Mouse (Mus musculus): Measurements from ENCODE around the gene Il11ra1. TPM values are rescaled to one million over a fixed set of nuclear protein-coding genes. Genes with fewer than 3 reads are reported as not detected.

Gene Il11ra1
- polyA plus RNA-seq, 1 experiment: 24.8 TPM

DNA sequence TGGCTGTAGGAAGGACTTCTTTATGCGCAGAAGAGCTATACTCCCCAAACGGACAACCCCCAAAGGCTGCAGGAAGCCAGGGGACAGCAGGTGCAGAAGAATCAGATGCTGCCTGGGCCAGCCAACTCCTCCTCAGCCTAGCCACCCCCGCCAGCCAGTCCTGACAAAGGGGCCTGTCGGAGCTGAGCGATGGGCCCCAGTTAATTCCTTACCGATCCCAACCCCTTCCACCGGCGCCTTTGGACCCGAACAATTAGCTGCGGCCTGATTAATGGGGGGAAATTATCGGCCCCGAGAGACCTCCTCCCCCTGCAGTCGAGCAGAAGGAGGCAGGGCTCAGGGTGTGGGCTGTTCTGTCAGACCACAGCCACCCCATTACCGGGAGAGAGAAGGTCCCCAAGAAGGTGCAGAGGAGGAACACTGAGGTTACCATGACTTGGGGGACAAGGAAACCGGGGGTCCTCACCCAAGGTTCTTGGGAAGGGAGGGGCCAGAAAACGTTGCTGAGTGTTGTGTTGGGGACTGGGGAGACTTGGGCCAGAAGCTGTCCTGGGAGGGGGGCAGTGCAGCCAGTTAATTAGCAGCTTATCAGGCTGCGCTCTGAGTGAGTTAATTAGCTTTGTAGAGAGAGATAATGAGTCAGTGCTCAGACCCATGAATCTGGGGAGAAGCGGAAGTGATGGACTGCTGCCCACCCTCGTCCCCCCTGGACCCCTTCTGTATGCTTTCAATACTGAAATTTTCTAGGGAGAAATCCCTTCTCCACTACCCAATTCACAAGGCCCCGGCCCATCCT is 27.2 kb downstream of the Il11ra1 start:
- Histone ChIP-seq H3K27me3 (ENCODE audit: control insufficient read depth, insufficient read depth, low read length) (peaks cover 60% of the 10 kb centered on the region), H3K4me1 (ENCODE audit: control insufficient read depth, insufficient read depth, insufficient read length, low read length) (peaks cover 10% of the 10 kb centered on the region), H3K4me3 (ENCODE audit: low read depth, low read length) (no peak overlapping the region), H3K27ac (ENCODE audit: insufficient read depth, low read depth, low read length) (no peak overlapping the region), H3K36me3 (ENCODE audit: control insufficient read depth, insufficient read depth, low read length) (no peaks in the 10 kb centered on the region)
- WGBS: 22% methylated on average over 20 of the region's 20 CpGs
- no peak for TF ChIP-seq POLR2A (IDR thresholded peaks at IDR 0.05; ENCODE audit: low read depth, low read length)

DNA sequence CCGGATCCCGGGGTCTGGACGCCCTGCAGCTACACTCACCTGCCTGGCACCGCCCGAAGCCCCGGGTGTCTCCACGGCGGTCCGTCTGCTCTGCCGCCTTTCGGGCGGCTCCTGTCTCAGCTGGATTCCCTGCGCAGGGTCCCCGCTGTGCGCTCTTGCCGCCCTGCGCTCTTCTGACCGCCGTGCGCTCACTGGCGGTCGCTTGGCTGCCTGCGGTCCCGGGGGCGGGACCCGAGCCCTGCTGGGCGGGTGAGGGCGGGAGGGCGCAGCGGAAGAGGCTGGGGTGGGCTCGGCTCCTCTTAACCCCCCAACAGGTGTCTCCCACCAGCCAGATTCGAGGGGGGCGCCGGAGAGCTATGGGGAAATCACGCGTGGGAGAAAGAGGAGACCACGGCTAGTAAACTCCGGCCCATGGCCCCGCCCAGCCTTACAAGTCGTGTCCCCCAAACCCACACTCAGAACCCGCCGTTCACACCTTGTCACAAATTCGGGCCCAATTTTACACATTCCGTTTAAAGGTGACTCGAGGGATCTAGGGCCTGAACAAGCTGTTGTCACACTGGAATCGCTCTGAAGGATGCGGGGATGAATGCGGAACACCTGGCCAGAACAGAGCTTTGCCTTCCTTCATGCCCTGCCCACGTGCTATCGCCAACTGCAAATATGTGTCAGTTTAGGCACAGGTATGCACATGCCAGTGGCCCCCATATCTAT is 31.4 kb downstream of the Il11ra1 start, which contains the start of gene Arid3c:
TSS of gene Arid3c (minus strand) at position 91 of the 714 bp plus-strand sequence.
- no peaks in the 10 kb centered on the region for H3K36me3 ChIP-seq (ENCODE audit: control insufficient read depth, insufficient read depth, low read length)
- peak within 1 kb of the TSS; percentile 45 for H3K4me3 ChIP-seq (ENCODE audit: low read depth, low read length)
- H3K27ac ChIP-seq (ENCODE audit: insufficient read depth, low read depth, low read length): no peak within 1 kb of the TSS
- TF ChIP-seq POLR2A (IDR thresholded peaks at IDR 0.05; ENCODE audit: low read depth, low read length): no peak
- 2% methylated on average over 50 of the region's 50 CpGs for WGBS
- peaks cover 4% of the 10 kb centered on the region for H3K4me1 ChIP-seq (ENCODE audit: control insufficient read depth, insufficient read depth, insufficient read length, low read length)
- peaks cover 44% of the 10 kb centered on the region for H3K27me3 ChIP-seq (ENCODE audit: control insufficient read depth, insufficient read depth, low read length)

DNA sequence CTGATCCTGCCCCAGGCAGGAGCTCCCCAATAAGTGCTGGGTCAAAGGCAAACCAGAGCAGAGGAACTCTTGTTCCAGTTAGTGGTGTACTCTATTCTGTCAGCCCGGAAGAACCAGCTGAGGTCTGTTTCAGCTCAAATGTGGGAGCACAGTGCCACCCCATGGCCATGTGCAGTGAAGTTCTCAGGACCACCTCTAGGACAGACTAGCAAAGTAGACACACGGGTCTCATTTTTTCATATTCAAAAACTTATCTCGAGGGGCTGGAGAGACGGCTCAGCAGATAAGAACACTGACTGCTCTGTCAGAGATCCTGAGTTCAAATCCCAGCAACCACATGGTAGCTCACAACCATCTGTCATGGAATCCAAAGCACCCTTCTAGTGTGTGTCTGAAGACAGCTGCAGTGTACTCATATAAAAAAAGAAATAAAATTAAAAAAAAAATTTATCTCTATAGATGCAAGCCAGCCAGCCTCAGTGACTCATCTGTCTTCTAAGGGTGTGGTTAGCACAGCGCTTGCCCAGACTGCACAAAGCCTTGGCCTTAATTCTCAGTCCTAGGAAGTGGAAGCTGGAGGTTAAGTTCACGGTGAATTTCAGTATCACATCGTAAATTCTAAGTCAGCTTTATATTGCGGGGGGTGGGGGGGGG is 37.9 kb downstream of the Il11ra1 start:
- Histone ChIP-seq H3K36me3 (ENCODE audit: control insufficient read depth, insufficient read depth, low read length) (0 out of 2 replicates have a peak, but pooled peaks cover 3% of the 10 kb centered on the region), H3K4me3 (ENCODE audit: low read depth, low read length) (no peak overlapping the region), H3K27me3 (ENCODE audit: control insufficient read depth, insufficient read depth, low read length) (no peaks in the 10 kb centered on the region), H3K4me1 (ENCODE audit: control insufficient read depth, insufficient read depth, insufficient read length, low read length) (peaks cover 11% of the 10 kb centered on the region), H3K27ac (ENCODE audit: insufficient read depth, low read depth, low read length) (no peak overlapping the region)
- 8% methylated on average over 8 of the region's 8 CpGs for WGBS
- TF ChIP-seq CTCF (IDR thresholded peaks at IDR 0.05; ENCODE audit: extremely low read depth, insufficient read length, insufficient replicate concordance, low read depth, low read length) (peak; percentile 85; the same call in 1 of the 2 replicates), POLR2A (IDR thresholded peaks at IDR 0.05; ENCODE audit: low read depth, low read length) (no peak)

DNA sequence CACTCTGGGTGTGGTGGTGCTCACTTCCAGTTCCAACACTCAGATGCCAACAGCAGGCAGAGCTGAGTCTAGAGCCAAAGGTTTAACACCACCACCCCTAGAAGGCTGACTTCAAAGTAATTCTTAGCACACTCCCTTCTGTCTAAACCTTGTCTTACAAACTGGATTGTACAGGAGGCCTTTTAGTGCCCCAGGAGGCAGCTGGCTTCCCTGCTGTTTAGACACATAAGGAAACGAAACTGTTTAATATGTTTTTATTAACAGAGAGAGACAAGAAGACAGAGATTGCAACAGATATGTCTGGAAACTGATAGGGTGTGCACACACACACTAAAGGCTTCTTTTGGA is 38.4 kb downstream of the Il11ra1 start:
- Histone ChIP-seq H3K4me3 (ENCODE audit: low read depth, low read length) (no peak overlapping the region), H3K4me1 (ENCODE audit: control insufficient read depth, insufficient read depth, insufficient read length, low read length) (peaks cover 11% of the 10 kb centered on the region), H3K27ac (ENCODE audit: insufficient read depth, low read depth, low read length) (0 out of 2 replicates have a peak overlapping the region, but pooled peaks have one; percentile 18), H3K27me3 (ENCODE audit: control insufficient read depth, insufficient read depth, low read length) (no peaks in the 10 kb centered on the region), H3K36me3 (ENCODE audit: control insufficient read depth, insufficient read depth, low read length) (0 out of 2 replicates have a peak, but pooled peaks cover 3% of the 10 kb centered on the region)
- no peak for TF ChIP-seq POLR2A (IDR thresholded peaks at IDR 0.05; ENCODE audit: low read depth, low read length)
- no peak for TF ChIP-seq CTCF (IDR thresholded peaks at IDR 0.05; ENCODE audit: extremely low read depth, insufficient read length, insufficient replicate concordance, low read depth, low read length)
- 25% methylated on average over 1 of the region's 1 CpGs for WGBS

DNA sequence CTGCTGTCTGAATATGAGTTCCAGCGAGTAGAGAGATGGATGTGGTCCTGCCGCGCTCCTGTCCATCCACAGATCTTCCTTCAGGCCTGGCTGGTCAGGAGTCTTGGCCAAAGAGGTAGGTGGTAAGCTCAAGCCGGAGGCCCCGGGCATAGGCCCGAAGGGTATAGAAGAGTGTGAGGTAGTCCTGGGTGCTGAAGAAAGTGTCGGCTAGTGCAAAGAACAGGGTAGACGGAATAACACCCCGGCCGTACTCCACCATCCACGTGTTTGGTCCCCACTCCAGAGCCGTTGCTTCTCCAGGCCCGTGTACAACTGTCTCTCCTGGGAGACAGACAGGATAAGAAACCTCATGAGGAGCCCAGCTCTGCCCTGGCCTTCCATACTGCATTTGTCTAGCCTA is 39.5 kb downstream of the Il11ra1 start:
- TF ChIP-seq POLR2A (IDR thresholded peaks at IDR 0.05; ENCODE audit: low read depth, low read length) (no peak), CTCF (IDR thresholded peaks at IDR 0.05; ENCODE audit: extremely low read depth, insufficient read length, insufficient replicate concordance, low read depth, low read length) (no peak)
- Histone ChIP-seq H3K4me1 (ENCODE audit: control insufficient read depth, insufficient read depth, insufficient read length, low read length) (peaks cover 11% of the 10 kb centered on the region), H3K27ac (ENCODE audit: insufficient read depth, low read depth, low read length) (no peak overlapping the region), H3K27me3 (ENCODE audit: control insufficient read depth, insufficient read depth, low read length) (no peaks in the 10 kb centered on the region), H3K36me3 (ENCODE audit: control insufficient read depth, insufficient read depth, low read length) (0 out of 2 replicates have a peak, but pooled peaks cover 3% of the 10 kb centered on the region), H3K4me3 (ENCODE audit: low read depth, low read length) (no peak overlapping the region)
- 91% methylated on average over 13 of the region's 13 CpGs for WGBS

DNA sequence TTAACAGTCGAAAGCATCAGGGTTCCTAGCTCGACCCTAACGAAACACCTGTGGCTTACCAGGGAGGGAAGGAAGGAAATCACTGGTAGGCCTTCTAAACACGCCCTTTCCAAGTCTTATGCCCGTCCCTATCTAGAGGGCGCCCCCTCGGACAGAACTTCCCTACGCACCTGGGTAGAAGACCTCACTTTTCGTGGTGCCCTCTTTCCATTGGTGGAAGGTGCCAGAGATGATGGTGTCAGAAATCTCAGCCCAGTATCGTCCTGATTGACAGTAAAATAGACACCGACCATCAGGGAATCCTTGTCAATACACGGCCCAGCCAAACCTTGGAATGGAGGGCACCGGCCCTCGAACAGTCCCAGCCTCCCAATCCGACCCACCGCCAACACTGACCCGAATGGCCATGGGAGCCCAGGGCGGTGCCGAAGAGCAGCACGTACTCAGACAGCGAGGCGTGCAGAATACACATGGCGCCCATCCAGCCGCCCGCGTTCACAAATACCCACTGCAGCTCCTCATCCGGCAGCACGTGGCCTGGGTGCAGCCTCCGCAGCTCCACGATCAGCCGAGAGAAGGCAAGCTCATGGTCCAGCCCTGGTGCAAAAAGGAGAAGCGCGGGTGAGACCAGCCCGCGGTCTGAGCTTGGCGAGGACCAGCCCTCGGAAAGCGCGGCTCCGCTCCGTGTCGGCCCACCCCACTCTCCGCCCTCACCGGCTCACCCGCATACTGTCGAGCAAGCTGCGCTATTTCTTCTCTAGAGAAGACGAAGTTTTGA is 40.8 kb downstream of the Il11ra1 start:
- no peak for TF ChIP-seq CTCF (IDR thresholded peaks at IDR 0.05; ENCODE audit: extremely low read depth, insufficient read length, insufficient replicate concordance, low read depth, low read length)
- Histone ChIP-seq H3K4me3 (ENCODE audit: low read depth, low read length) (peak overlapping the region; percentile 72), H3K4me1 (ENCODE audit: control insufficient read depth, insufficient read depth, insufficient read length, low read length) (peaks cover 11% of the 10 kb centered on the region), H3K36me3 (ENCODE audit: control insufficient read depth, insufficient read depth, low read length) (0 out of 2 replicates have a peak, but pooled peaks cover 3% of the 10 kb centered on the region), H3K27ac (ENCODE audit: insufficient read depth, low read depth, low read length) (peak overlapping the region; percentile 42), H3K27me3 (ENCODE audit: control insufficient read depth, insufficient read depth, low read length) (no peaks in the 10 kb centered on the region)
- under 1% methylated on average over 48 of the region's 48 CpGs for WGBS
